Mouse (Mus musculus) ovary, postnatal 14 days (tissue): ENCODE results near the gene Trak1.

Source experiments
- DNase-seq: peaks from one replicate; pipeline ENCODE4 v3.0.0; 2022; ENCODE audit warnings: low spot score

The Trak1 gene

GRCm38 (mm10) chr9:121295221-121295620 is 2.1 kb upstream of the Trak1 start:
- no peak for DNase-seq

GRCm38 (mm10) chr9:121298065-121298398 is 730 bp downstream of the Trak1 start:
- no peak for DNase-seq

- no peak for DNase-seq
Observed at GRCm38 (mm10) chr9:121298411-121299091, 1.2 kb downstream of the Trak1 start.

GRCm38 (mm10) chr9:121299223-121299755 is 2.0 kb downstream of the Trak1 start:
- DNase-seq, result no peak

- DNase-seq, result no peak
Observed at GRCm38 (mm10) chr9:121299976-121300570, 2.8 kb downstream of the Trak1 start.

GRCm38 (mm10) chr9:121301041-121301920 is 4.0 kb downstream of the Trak1 start:
- DNase-seq, result no peak

GRCm38 (mm10) chr9:121302543-121302942 is 5.2 kb downstream of the Trak1 start:
- no peak for DNase-seq

- no peak for DNase-seq
Observed at GRCm38 (mm10) chr9:121303086-121303485, 5.8 kb downstream of the Trak1 start.

- no peak for DNase-seq
Observed at GRCm38 (mm10) chr9:121303748-121304147, 6.4 kb downstream of the Trak1 start.

- DNase-seq, result no peak
Observed at GRCm38 (mm10) chr9:121304520-121304919, 7.2 kb downstream of the Trak1 start.

GRCm38 (mm10) chr9:121305456-121305855 is 8.2 kb downstream of the Trak1 start:
- no peak for DNase-seq

GRCm38 (mm10) chr9:121309287-121309686 is 12.0 kb downstream of the Trak1 start:
- DNase-seq, result no peak

- DNase-seq, result no peak
Observed at GRCm38 (mm10) chr9:121310501-121310900, 13.2 kb downstream of the Trak1 start.

- DNase-seq, result no peak
Observed at GRCm38 (mm10) chr9:121311846-121312236, 14.5 kb downstream of the Trak1 start.

- DNase-seq, result no peak
Observed at GRCm38 (mm10) chr9:121312237-121312891, 15.1 kb downstream of the Trak1 start.

- DNase-seq, result peak; percentile 55
Observed at GRCm38 (mm10) chr9:121313656-121314374, 16.5 kb downstream of the Trak1 start.

- DNase-seq, result no peak
Observed at GRCm38 (mm10) chr9:121314541-121315152, 17.3 kb downstream of the Trak1 start.

- DNase-seq, result no peak
Observed at GRCm38 (mm10) chr9:121315901-121316595, 18.7 kb downstream of the Trak1 start.

GRCm38 (mm10) chr9:121316621-121317405 is 19.5 kb downstream of the Trak1 start:
- no peak for DNase-seq
